Mouse (Mus musculus) monocyte, adult 59 days (primary cell): ENCODE measurements around the gene Tktl2. TPM values are rescaled to one million over a fixed set of nuclear protein-coding genes. Genes with fewer than 3 reads are reported as not detected.

Experiments
- total RNA-seq, 2 experiments: library from RNA; stranded (reverse); gene quantifications; one replicate each; pipeline ENCODE4 v1.2.4; 2023

Gene Tktl2
- total RNA-seq, result not detected

DNA sequence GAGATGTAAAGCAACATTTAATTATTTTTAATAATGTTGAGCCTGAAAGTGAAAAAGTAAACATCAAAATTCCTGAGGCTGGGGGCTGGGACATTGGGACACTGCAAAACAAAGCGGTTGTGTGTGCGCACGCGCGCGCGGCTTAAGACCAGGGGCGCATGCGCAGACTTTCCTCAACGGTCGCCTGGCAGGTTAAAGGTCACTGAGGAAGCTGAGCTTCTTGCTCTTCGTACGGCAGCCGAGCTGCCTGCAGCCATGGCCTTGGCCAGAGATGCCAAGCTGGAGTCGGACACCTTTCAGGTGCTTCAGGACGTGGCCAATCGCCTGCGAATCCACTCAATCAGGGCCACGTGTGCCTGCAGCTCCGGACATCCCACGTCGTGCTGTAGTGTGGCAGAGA lies at the start of gene Tktl2:
Gene Tktl2, plus strand, starts transcription at position 220 of the 400 bp plus-strand sequence.

GRCm38 (mm10) chr8:66486084-66486763 lies 25.3 kb upstream of the Tktl2 start, which contains the start of gene Tma16:
Gene Tma16, minus strand, starts transcription at chr8:66486530.

Other genes with a start within 250 kb of the Tktl2 start
- gene Tma16, start 25.2 kb upstream of the Tktl2 start, total RNA-seq, result 1 to 10 TPM; 4.6 to 7.0 TPM
- not detected for gene Npy5r, start 176.4 kb downstream of the Tktl2 start, total RNA-seq
- gene Npy1r, start 185.4 kb downstream of the Tktl2 start, total RNA-seq, result not detected